Mouse (Mus musculus) forebrain, embryonic 13.5 days (tissue): ENCODE results near the gene Tbc1d2b. TPM values are rescaled to one million over a fixed set of nuclear protein-coding genes. Genes with fewer than 3 reads are reported as not detected.

Experiments
- ATAC-seq: fragments of 200-750 bp; cut with Nextera tagmentation; 2 replicates; pipeline ENCODE4 v1.8.0; 2017
- H3K27ac ChIP-seq: fragments of 300-500 bp; sonication (generic); 2 replicates; pipeline ENCODE4 v1.5.1; 2015; ENCODE audit warnings: inconsistent platforms, mild to moderate bottlenecking, moderate library complexity
- H3K27me3 ChIP-seq: fragments of 300-500 bp; sonication (generic); 2 replicates; pipeline ENCODE4 v1.6.1; 2015; ENCODE audit warnings: mild to moderate bottlenecking, inconsistent platforms
- H3K36me3 ChIP-seq: fragments of 300-500 bp; sonication (generic); 2 replicates; pipeline ENCODE4 v1.6.1; 2015; ENCODE audit warnings: mild to moderate bottlenecking, inconsistent platforms; ENCODE audit not compliant: poor library complexity, severe bottlenecking
- H3K4me1 ChIP-seq: fragments of 300-500 bp; sonication (generic); 2 replicates; pipeline ENCODE4 v1.6.1; 2015; ENCODE audit warnings: inconsistent platforms
- H3K4me2 ChIP-seq: fragments of 300-500 bp; sonication (generic); 2 replicates; pipeline ENCODE4 v1.6.1; 2015; ENCODE audit warnings: inconsistent platforms, mild to moderate bottlenecking, moderate library complexity
- H3K4me3 ChIP-seq: fragments of 300-500 bp; sonication (generic); 2 replicates; pipeline ENCODE4 v1.5.1; 2015; ENCODE audit warnings: mild to moderate bottlenecking, inconsistent platforms
- H3K9ac ChIP-seq: fragments of 300-500 bp; sonication (generic); 2 replicates; pipeline ENCODE4 v1.6.1; 2015; ENCODE audit warnings: mild to moderate bottlenecking, inconsistent platforms
- H3K9me3 ChIP-seq: fragments of 300-500 bp; sonication (generic); replicated peaks from 2 replicates; pipeline ENCODE4 v1.6.1; 2016; ENCODE audit warnings: inconsistent platforms
- WGBS: fragments of 180-500 bp; shearing (Covaris S2); methylation state at CpG from one replicate; pipeline ENCODE4 v1.1.7; 2015; 5-methylcytosine and 5-hydroxymethylcytosine counted together
- polyA plus RNA-seq: library from polyadenylated mRNA; unstranded; fragments of >200 nt; fragmentation: Nextera tagmentation; extraction: Ambion mirVana; gene quantifications from 2 replicates; pipeline ENCODE4 v1.2.1, GENCODE M21; 2015

Tbc1d2b gene
- polyA plus RNA-seq, 1 experiment from 2014 or later, result 4.1 TPM

- no peaks in the 10 kb centered on the region for H3K9me3 ChIP-seq
- no peak overlapping the region for H3K4me2 ChIP-seq
- H3K4me1 ChIP-seq, result no peaks in the 10 kb centered on the region
- no peaks in the 10 kb centered on the region for H3K36me3 ChIP-seq
- no peaks in the 10 kb centered on the region for H3K27me3 ChIP-seq
- H3K4me3 ChIP-seq, result no peak overlapping the region
- H3K27ac ChIP-seq, result no peak overlapping the region
- ATAC-seq, result no peak
- 83% methylated on average over 3 of the region's 3 CpGs for WGBS
- H3K9ac ChIP-seq, result no peak overlapping the region
Measured at GRCm38 (mm10) chr9:90262063-90262462, 8.5 kb downstream of the Tbc1d2b start.

- 74% methylated on average over 13 of the region's 13 CpGs for WGBS
- H3K4me3 ChIP-seq, result no peak overlapping the region
- no peak overlapping the region for H3K4me2 ChIP-seq
Measured at GRCm38 (mm10) chr9:90260600-90261375, 9.8 kb downstream of the Tbc1d2b start.

GRCm38 (mm10) chr9:90260079-90260478, 10.5 kb downstream of the Tbc1d2b start:
- no peak for ATAC-seq
- WGBS, result 92% methylated on average over 6 of the region's 6 CpGs

More at GRCm38 (mm10) chr9:90260600-90261375, 9.8 kb downstream of the Tbc1d2b start:
- Histone ChIP-seq H3K36me3 (no peaks in the 10 kb centered on the region), H3K27me3 (no peaks in the 10 kb centered on the region), H3K9me3 (no peaks in the 10 kb centered on the region), H3K4me1 (no peaks in the 10 kb centered on the region), H3K27ac (no peak overlapping the region), H3K9ac (no peak overlapping the region)
- no peak for ATAC-seq

GRCm38 (mm10) chr9:90259400-90259950, 11.1 kb downstream of the Tbc1d2b start:
- Histone ChIP-seq H3K4me3 (no peak overlapping the region), H3K4me1 (no peaks in the 10 kb centered on the region), H3K27me3 (no peaks in the 10 kb centered on the region), H3K4me2 (no peak overlapping the region), H3K9me3 (no peaks in the 10 kb centered on the region), H3K36me3 (no peaks in the 10 kb centered on the region), H3K27ac (no peak overlapping the region), H3K9ac (no peak overlapping the region)
- 90% methylated on average over 12 of the region's 12 CpGs for WGBS
- ATAC-seq, result no peak

More at GRCm38 (mm10) chr9:90260079-90260478, 10.5 kb downstream of the Tbc1d2b start:
- Histone ChIP-seq H3K9me3 (no peaks in the 10 kb centered on the region), H3K27ac (no peak overlapping the region), H3K27me3 (no peaks in the 10 kb centered on the region), H3K36me3 (no peaks in the 10 kb centered on the region), H3K4me1 (no peaks in the 10 kb centered on the region), H3K9ac (no peak overlapping the region), H3K4me3 (no peak overlapping the region), H3K4me2 (no peak overlapping the region)

GRCm38 (mm10) chr9:90257754-90258531, 12.7 kb downstream of the Tbc1d2b start:
- WGBS, result 91% methylated on average over 13 of the region's 13 CpGs
- Histone ChIP-seq H3K27ac (no peak overlapping the region), H3K4me1 (no peaks in the 10 kb centered on the region), H3K4me3 (no peak overlapping the region), H3K36me3 (no peaks in the 10 kb centered on the region), H3K27me3 (no peaks in the 10 kb centered on the region), H3K9ac (no peak overlapping the region), H3K9me3 (no peaks in the 10 kb centered on the region), H3K4me2 (no peak overlapping the region)
- ATAC-seq, result no peak

- no peak overlapping the region for H3K27ac ChIP-seq
Measured at GRCm38 (mm10) chr9:90257220-90257619, 13.4 kb downstream of the Tbc1d2b start.

GRCm38 (mm10) chr9:90255844-90256405, 14.7 kb downstream of the Tbc1d2b start:
- WGBS, result 57% methylated on average over 6 of the region's 6 CpGs
- ATAC-seq, result no peak
- no peaks in the 10 kb centered on the region for H3K9me3 ChIP-seq
- H3K27me3 ChIP-seq, result no peaks in the 10 kb centered on the region
- H3K4me2 ChIP-seq, result no peak overlapping the region
- H3K9ac ChIP-seq, result no peak overlapping the region
- H3K4me1 ChIP-seq, result no peaks in the 10 kb centered on the region
- H3K4me3 ChIP-seq, result no peak overlapping the region
- no peaks in the 10 kb centered on the region for H3K36me3 ChIP-seq
- H3K27ac ChIP-seq, result no peak overlapping the region

More at GRCm38 (mm10) chr9:90257220-90257619, 13.4 kb downstream of the Tbc1d2b start:
- H3K4me1 ChIP-seq, result no peaks in the 10 kb centered on the region
- no peaks in the 10 kb centered on the region for H3K27me3 ChIP-seq
- ATAC-seq, result no peak
- no peaks in the 10 kb centered on the region for H3K36me3 ChIP-seq
- H3K4me3 ChIP-seq, result no peak overlapping the region
- H3K4me2 ChIP-seq, result no peak overlapping the region
- whole genome bisulfite sequencing, result 81% methylated on average over 7 of the region's 7 CpGs
- no peak overlapping the region for H3K9ac ChIP-seq
- H3K9me3 ChIP-seq, result no peaks in the 10 kb centered on the region

GRCm38 (mm10) chr9:90253181-90253580, 17.4 kb downstream of the Tbc1d2b start:
- no peak overlapping the region for H3K4me3 ChIP-seq
- H3K36me3 ChIP-seq, result no peaks in the 10 kb centered on the region
- no peaks in the 10 kb centered on the region for H3K9me3 ChIP-seq
- WGBS, result 97% methylated on average over 2 of the region's 2 CpGs
- no peak for ATAC-seq
- H3K9ac ChIP-seq, result no peak overlapping the region
- H3K27ac ChIP-seq, result no peak overlapping the region
- no peaks in the 10 kb centered on the region for H3K27me3 ChIP-seq
- H3K4me2 ChIP-seq, result no peak overlapping the region
- no peaks in the 10 kb centered on the region for H3K4me1 ChIP-seq

GRCm38 (mm10) chr9:90250964-90251750, 19.4 kb downstream of the Tbc1d2b start:
- H3K4me1 ChIP-seq, result no peaks in the 10 kb centered on the region
- no peak overlapping the region for H3K4me2 ChIP-seq
- no peak for ATAC-seq
- H3K27me3 ChIP-seq, result no peaks in the 10 kb centered on the region
- 0 out of 2 replicates have a peak, but pooled peaks cover 15% of the 10 kb centered on the region for H3K36me3 ChIP-seq
- no peak overlapping the region for H3K4me3 ChIP-seq
- no peak overlapping the region for H3K9ac ChIP-seq
- 87% methylated on average over 13 of the region's 13 CpGs for WGBS
- H3K27ac ChIP-seq, result no peak overlapping the region
- H3K9me3 ChIP-seq, result no peaks in the 10 kb centered on the region

- no peak overlapping the region for H3K4me2 ChIP-seq
- 85% methylated on average over 5 of the region's 5 CpGs for WGBS
- 0 out of 2 replicates have a peak, but pooled peaks cover 15% of the 10 kb centered on the region for H3K36me3 ChIP-seq
- no peak overlapping the region for H3K4me3 ChIP-seq
- H3K9ac ChIP-seq, result no peak overlapping the region
- H3K4me1 ChIP-seq, result no peaks in the 10 kb centered on the region
- no peak overlapping the region for H3K27ac ChIP-seq
- no peaks in the 10 kb centered on the region for H3K9me3 ChIP-seq
- H3K27me3 ChIP-seq, result no peaks in the 10 kb centered on the region
- ATAC-seq, result no peak
Measured at GRCm38 (mm10) chr9:90250141-90250775, 20.3 kb downstream of the Tbc1d2b start.

GRCm38 (mm10) chr9:90249036-90249435, 21.6 kb downstream of the Tbc1d2b start:
- no peaks in the 10 kb centered on the region for H3K27me3 ChIP-seq
- no peak overlapping the region for H3K9ac ChIP-seq
- 92% methylated on average over 2 of the region's 2 CpGs for WGBS
- H3K4me3 ChIP-seq, result no peak overlapping the region
- no peak overlapping the region for H3K27ac ChIP-seq
- no peak overlapping the region for H3K4me2 ChIP-seq
- H3K4me1 ChIP-seq, result no peaks in the 10 kb centered on the region
- no peak for ATAC-seq
- 0 out of 2 replicates have a peak, but pooled peaks cover 15% of the 10 kb centered on the region for H3K36me3 ChIP-seq
- no peaks in the 10 kb centered on the region for H3K9me3 ChIP-seq
